Mouse (Mus musculus) embryonic facial prominence, embryonic 11.5 days (tissue): ENCODE data around the gene Ino80e. TPM values are rescaled to one million over a fixed set of nuclear protein-coding genes. Genes with fewer than 3 reads are reported as not detected.

ENCODE experiments used
- ATAC-seq: fragments of 200-750 bp; cut with Nextera tagmentation; replicated peaks from 2 replicates; pipeline ENCODE4 v1.8.0; 2017; ENCODE audit warnings: low read depth; ENCODE audit not compliant: insufficient number of reproducible peaks, low FRiP score, low TSS enrichment
- DNase-seq: peaks from one replicate; pipeline ENCODE4 v3.0.0-alpha.2; 2015; ENCODE audit warnings: low spot score
- H3K27ac ChIP-seq: fragments of 300-500 bp; sonication (generic); replicated peaks from 2 replicates; pipeline ENCODE4 v1.5.1; 2014; ENCODE audit warnings: mild to moderate bottlenecking, low read depth, low read length, control low read depth
- H3K27me3 ChIP-seq: fragments of 300-500 bp; sonication (generic); 2 replicates; pipeline ENCODE4 v1.6.1; 2014; ENCODE audit warnings: mild to moderate bottlenecking, low read length, moderate library complexity, mixed read lengths; ENCODE audit not compliant: control insufficient read depth, insufficient read depth
- H3K36me3 ChIP-seq: fragments of 300-500 bp; sonication (generic); replicated peaks from 2 replicates; pipeline ENCODE4 v1.6.1; 2014; ENCODE audit warnings: low read depth, mild to moderate bottlenecking, low read length, moderate library complexity, mixed read lengths; ENCODE audit not compliant: control insufficient read depth, insufficient read depth
- H3K4me1 ChIP-seq: fragments of 300-500 bp; sonication (generic); 2 replicates; pipeline ENCODE4 v1.6.1; 2014; ENCODE audit warnings: low read length, mixed read lengths; ENCODE audit not compliant: control insufficient read depth, insufficient read depth
- H3K4me2 ChIP-seq: fragments of 300-500 bp; sonication (generic); 2 replicates; pipeline ENCODE4 v1.6.1; 2014; ENCODE audit warnings: low read depth, mild to moderate bottlenecking, control low read depth, low read length, moderate library complexity
- H3K4me3 ChIP-seq: fragments of 300-500 bp; sonication (generic); 2 replicates; pipeline ENCODE4 v1.5.1; 2014; ENCODE audit warnings: low read depth, low read length, control low read depth
- H3K9ac ChIP-seq: fragments of 300-500 bp; sonication (generic); replicated peaks from 2 replicates; pipeline ENCODE4 v1.6.1; 2014; ENCODE audit warnings: mild to moderate bottlenecking, control low read depth, low read length
- H3K9me3 ChIP-seq: fragments of 300-500 bp; sonication (generic); replicated peaks from 2 replicates; pipeline ENCODE4 v1.6.1; 2016; ENCODE audit warnings: mild to moderate bottlenecking, low read length, inconsistent platforms, mixed read lengths; ENCODE audit not compliant: control insufficient read depth
- WGBS: fragments of 180-500 bp; shearing (Covaris S2); extraction: QIAGEN DNeasy Blood & Tissue Kit; methylation state at CpG from one replicate; pipeline ENCODE4 v1.1.7; 2014; 5-methylcytosine and 5-hydroxymethylcytosine counted together
- polyA plus RNA-seq: library from polyadenylated mRNA; unstranded; fragments of >200 nt; fragmentation: Nextera tagmentation; extraction: Ambion mirVana; gene quantifications from 2 replicates; pipeline ENCODE4 v1.2.1, GENCODE M21; 2014

The Ino80e gene
- polyA plus RNA-seq, 1 experiment from 2014 or later, result 100 TPM

GRCm38 (mm10) chr7:126832036-126832598, 30.1 kb downstream of the Ino80e start:
- Histone ChIP-seq H3K9me3 (no peaks in the 10 kb centered on the region), H3K27ac (no peak overlapping the region), H3K36me3 (no peaks in the 10 kb centered on the region), H3K9ac (no peak overlapping the region), H3K4me3 (0 out of 2 replicates have a peak overlapping the region, but pooled peaks have one; percentile 9), H3K27me3 (no peaks in the 10 kb centered on the region), H3K4me1 (no peaks in the 10 kb centered on the region), H3K4me2 (peak overlapping the region; percentile 31)
- 1% methylated on average over 21 of the region's 21 CpGs for WGBS
- peak; percentile 67 for ATAC-seq
- peak; percentile 85 for DNase-seq

GRCm38 (mm10) chr7:126831539-126831938, 30.6 kb downstream of the Ino80e start, which contains the start of gene 4930451I11Rik:
Gene 4930451I11Rik, minus strand, starts transcription at chr7:126831639.
- no peak within 1 kb of the TSS for H3K9ac ChIP-seq
- no peaks in the 10 kb centered on the region for H3K9me3 ChIP-seq
- no peaks in the 10 kb centered on the region for H3K36me3 ChIP-seq
- DNase-seq (no peak), ATAC-seq (no peak)
- no peak within 1 kb of the TSS for H3K27ac ChIP-seq
- H3K27me3 ChIP-seq, result no peaks in the 10 kb centered on the region
- H3K4me3 ChIP-seq, result 0 out of 2 replicates have a peak within 1 kb of the TSS, but pooled peaks have one; percentile 9
- 64% methylated on average over 5 of the region's 5 CpGs for WGBS
- H3K4me2 ChIP-seq, result peak within 1 kb of the TSS; percentile 31
- no peaks in the 10 kb centered on the region for H3K4me1 ChIP-seq

- WGBS, result 67% methylated on average over 5 of the region's 5 CpGs
- Histone ChIP-seq H3K4me3 (no peak overlapping the region), H3K9ac (no peak overlapping the region), H3K27ac (no peak overlapping the region), H3K9me3 (no peaks in the 10 kb centered on the region), H3K27me3 (peaks cover 17% of the 10 kb centered on the region), H3K36me3 (no peaks in the 10 kb centered on the region), H3K4me2 (no peak overlapping the region), H3K4me1 (peaks cover 3% of the 10 kb centered on the region; the same call in 1 of the 2 replicates)
- no peak for ATAC-seq
- DNase-seq, result no peak
These were observed 36.2 kb downstream of the Ino80e start for GRCm38 (mm10) chr7:126825952-126826351.

- no peaks in the 10 kb centered on the region for H3K9me3 ChIP-seq
- 22% methylated on average over 7 of the region's 8 CpGs for WGBS
- H3K9ac ChIP-seq, result no peak overlapping the region
- no peak overlapping the region for H3K4me2 ChIP-seq
- no peak overlapping the region for H3K4me3 ChIP-seq
- no peaks in the 10 kb centered on the region for H3K36me3 ChIP-seq
- peaks cover 17% of the 10 kb centered on the region for H3K27me3 ChIP-seq
- peak; percentile 66 for DNase-seq
- no peak overlapping the region for H3K27ac ChIP-seq
- H3K4me1 ChIP-seq, result peaks cover 3% of the 10 kb centered on the region; the same call in 1 of the 2 replicates
- ATAC-seq, result no peak
These were observed 36.8 kb downstream of the Ino80e start for GRCm38 (mm10) chr7:126825403-126825802.

- 14% methylated on average over 10 of the region's 10 CpGs for WGBS
- no peak for DNase-seq
- no peaks in the 10 kb centered on the region for H3K9me3 ChIP-seq
- H3K36me3 ChIP-seq, result no peaks in the 10 kb centered on the region
- H3K27ac ChIP-seq, result no peak overlapping the region
- H3K4me3 ChIP-seq, result no peak overlapping the region; the same call in 1 of the 2 replicates
- H3K9ac ChIP-seq, result no peak overlapping the region
- H3K4me1 ChIP-seq, result peaks cover 3% of the 10 kb centered on the region; the same call in 1 of the 2 replicates
- H3K4me2 ChIP-seq, result no peak overlapping the region
- ATAC-seq, result no peak
- peaks cover 17% of the 10 kb centered on the region for H3K27me3 ChIP-seq
These were observed 38.2 kb downstream of the Ino80e start for GRCm38 (mm10) chr7:126823940-126824339.

- peak overlapping the region; percentile 33 for H3K4me3 ChIP-seq
- ATAC-seq (no peak), DNase-seq (peak; percentile 20)
- H3K36me3 ChIP-seq, result no peaks in the 10 kb centered on the region
- H3K4me2 ChIP-seq, result peak overlapping the region; percentile 68
- H3K4me1 ChIP-seq, result peaks cover 3% of the 10 kb centered on the region; the same call in 1 of the 2 replicates
- 0% methylated on average over 16 of the region's 19 CpGs for WGBS
- peak overlapping the region; percentile 53 for H3K9ac ChIP-seq
- no peaks in the 10 kb centered on the region for H3K9me3 ChIP-seq
- H3K27me3 ChIP-seq, result peaks cover 17% of the 10 kb centered on the region
- no peak overlapping the region for H3K27ac ChIP-seq
These were observed 38.9 kb downstream of the Ino80e start for GRCm38 (mm10) chr7:126823202-126823711.

GRCm38 (mm10) chr7:126822741-126823140, 39.4 kb downstream of the Ino80e start:
- H3K27ac ChIP-seq, result no peak overlapping the region
- peak overlapping the region; percentile 33; the same call in 1 of the 2 replicates for H3K4me3 ChIP-seq
- no peak overlapping the region; the same call in 1 of the 2 replicates for H3K9ac ChIP-seq
- no peak for DNase-seq
- H3K4me1 ChIP-seq, result peaks cover 3% of the 10 kb centered on the region; the same call in 1 of the 2 replicates
- peaks cover 17% of the 10 kb centered on the region for H3K27me3 ChIP-seq
- H3K36me3 ChIP-seq, result no peaks in the 10 kb centered on the region
- no peak for ATAC-seq
- H3K4me2 ChIP-seq, result peak overlapping the region; percentile 68; the same call in 1 of the 2 replicates
- H3K9me3 ChIP-seq, result no peaks in the 10 kb centered on the region
- 8% methylated on average over 9 of the region's 9 CpGs for WGBS

GRCm38 (mm10) chr7:126821835-126822511, 40.2 kb downstream of the Ino80e start:
- Histone ChIP-seq H3K4me3 (no peak overlapping the region), H3K9me3 (no peaks in the 10 kb centered on the region), H3K4me1 (peaks cover 3% of the 10 kb centered on the region; the same call in 1 of the 2 replicates), H3K4me2 (no peak overlapping the region), H3K9ac (no peak overlapping the region), H3K27ac (no peak overlapping the region), H3K27me3 (peaks cover 17% of the 10 kb centered on the region), H3K36me3 (no peaks in the 10 kb centered on the region)
- WGBS, result 18% methylated on average over 7 of the region's 7 CpGs
- peak; percentile 89 for DNase-seq
- peak; percentile 67; the same call in 1 of the 2 replicates for ATAC-seq
